Mouse (Mus musculus) ES-E14 (cell line): ENCODE measurements around the gene Jak3.

Source experiments
- CHD2 ChIP-seq: IDR thresholded peaks from 2 replicates; pipeline ENCODE4 v1.6.1; 2014; ENCODE audit warnings: mild to moderate bottlenecking, low read depth, low read length, inconsistent platforms
- HCFC1 ChIP-seq: IDR thresholded peaks from 2 replicates; pipeline ENCODE4 v1.6.1; 2012; ENCODE audit warnings: low read length, inconsistent platforms, borderline replicate concordance; ENCODE audit not compliant: insufficient read depth

- TF ChIP-seq HCFC1, result no peak
- TF ChIP-seq CHD2, result no peak
Observed at GRCm38 (mm10) chr8:71679550-71680168, 3.6 kb downstream of the Jak3 start.
